Mouse (Mus musculus): ENCODE results near the gene Pdlim3.
"Not testable (repeated sequence)": the region's sequence is repeated elsewhere in the genome, so short reads cannot be mapped to it uniquely, and the experiment has no call there.

Pdlim3 gene

GRCm38 (mm10) chr8:45885202-45885685 is at the start of gene Pdlim3:
Pdlim3 (plus strand) TSS chr8:45885461.
- DNase-seq (ENCODE audit: low spot score) = peak; percentile 79

- no peak for DNase-seq (ENCODE audit: low spot score)
These were observed 42.0 kb upstream of the Pdlim3 start for GRCm38 (mm10) chr8:45843306-45843705.

DNA sequence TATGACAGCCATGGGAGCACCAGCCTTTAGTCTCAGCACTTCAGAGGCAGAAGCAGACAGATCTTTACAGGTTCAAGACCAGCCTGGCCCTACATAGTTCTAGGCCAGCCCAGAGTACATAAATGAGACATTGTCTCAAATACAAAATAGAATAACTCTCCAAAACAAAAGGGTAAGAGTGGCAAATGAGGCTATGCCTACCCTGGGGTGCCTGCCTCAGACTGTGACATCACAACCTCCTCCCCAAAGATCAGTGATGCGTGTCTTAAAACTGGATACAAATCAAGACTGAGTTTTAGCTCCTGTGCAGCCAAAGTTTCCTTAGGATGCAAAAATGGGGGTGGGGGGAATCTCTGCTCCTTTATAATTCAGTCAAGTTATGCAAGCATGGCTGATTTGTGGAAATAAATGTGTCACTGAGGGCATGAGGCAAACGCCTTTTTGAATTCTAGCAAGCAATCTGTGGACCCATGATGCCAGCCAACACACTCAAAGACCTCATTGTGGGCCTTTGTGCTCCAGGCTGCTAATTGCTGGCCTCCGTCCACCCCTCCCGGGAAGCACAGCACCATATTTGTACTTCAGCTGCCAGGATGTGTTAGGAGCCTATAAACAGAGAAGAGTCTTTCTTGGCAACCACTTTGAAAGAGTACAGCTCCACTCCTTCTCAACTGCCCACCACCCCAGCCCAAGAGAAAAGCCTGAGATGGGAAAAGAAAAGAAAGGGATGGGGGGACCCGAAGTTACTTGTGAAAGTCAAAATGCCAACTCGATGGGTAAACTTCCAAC is 41.0 kb upstream of the Pdlim3 start:
- no peak for DNase-seq (ENCODE audit: low spot score)

GRCm38 (mm10) chr8:45844911-45845481 is 40.3 kb upstream of the Pdlim3 start:
- no peak for DNase-seq (ENCODE audit: low spot score)

DNA sequence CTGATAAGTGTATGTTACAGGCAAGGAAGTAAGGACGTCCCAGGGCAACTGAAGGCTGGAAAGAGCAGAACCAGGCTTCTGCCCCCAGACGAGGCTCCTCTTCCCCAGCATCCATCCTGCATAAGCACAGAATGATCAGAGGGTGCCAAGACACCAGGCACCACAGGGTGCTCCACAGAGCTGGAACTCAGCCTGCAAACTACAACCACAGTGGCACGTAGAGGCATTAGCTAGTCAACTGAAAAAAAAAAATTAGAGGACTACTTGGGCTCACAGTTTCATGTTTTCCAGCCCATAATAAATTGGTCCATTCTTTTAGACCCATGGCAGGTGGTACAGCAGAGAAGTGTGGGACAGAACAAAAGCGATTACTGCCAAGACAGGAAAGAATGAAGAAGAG is 39.4 kb upstream of the Pdlim3 start:
- no peak for DNase-seq (ENCODE audit: low spot score)

- DNase-seq (ENCODE audit: low spot score) = no peak
These were observed 30.1 kb upstream of the Pdlim3 start for GRCm38 (mm10) chr8:45855118-45855517.

- DNase-seq (ENCODE audit: low spot score) = peak; percentile 36
These were observed 27.5 kb upstream of the Pdlim3 start for GRCm38 (mm10) chr8:45857734-45858133.

- peak; percentile 72 for DNase-seq (ENCODE audit: low spot score)
These were observed 26.9 kb upstream of the Pdlim3 start for GRCm38 (mm10) chr8:45858391-45858790.

DNA sequence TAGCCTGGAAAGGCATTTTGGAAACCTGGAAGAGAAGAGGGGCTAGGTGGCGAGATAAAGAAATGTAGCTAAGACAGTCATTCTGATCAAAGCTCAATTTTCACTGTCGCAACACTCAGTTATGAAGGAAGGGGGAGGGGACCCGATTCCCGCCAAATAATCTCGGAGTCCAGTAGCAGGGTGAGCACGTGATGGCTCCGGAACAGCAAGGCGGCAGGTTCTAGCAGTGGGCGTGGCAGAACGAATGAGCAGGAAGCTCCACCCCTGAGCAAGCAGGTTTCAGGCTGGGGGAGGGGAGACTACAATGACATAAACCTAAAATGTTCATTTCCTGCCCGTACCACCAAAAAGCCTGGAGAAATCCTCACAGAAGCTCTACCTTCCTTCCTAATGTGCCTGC is 13.7 kb upstream of the Pdlim3 start:
- DNase-seq (ENCODE audit: low spot score) = not testable (repeated sequence)

- peak; percentile 6 for DNase-seq (ENCODE audit: low spot score)
These were observed 13.2 kb upstream of the Pdlim3 start for GRCm38 (mm10) chr8:45872077-45872476.

DNA sequence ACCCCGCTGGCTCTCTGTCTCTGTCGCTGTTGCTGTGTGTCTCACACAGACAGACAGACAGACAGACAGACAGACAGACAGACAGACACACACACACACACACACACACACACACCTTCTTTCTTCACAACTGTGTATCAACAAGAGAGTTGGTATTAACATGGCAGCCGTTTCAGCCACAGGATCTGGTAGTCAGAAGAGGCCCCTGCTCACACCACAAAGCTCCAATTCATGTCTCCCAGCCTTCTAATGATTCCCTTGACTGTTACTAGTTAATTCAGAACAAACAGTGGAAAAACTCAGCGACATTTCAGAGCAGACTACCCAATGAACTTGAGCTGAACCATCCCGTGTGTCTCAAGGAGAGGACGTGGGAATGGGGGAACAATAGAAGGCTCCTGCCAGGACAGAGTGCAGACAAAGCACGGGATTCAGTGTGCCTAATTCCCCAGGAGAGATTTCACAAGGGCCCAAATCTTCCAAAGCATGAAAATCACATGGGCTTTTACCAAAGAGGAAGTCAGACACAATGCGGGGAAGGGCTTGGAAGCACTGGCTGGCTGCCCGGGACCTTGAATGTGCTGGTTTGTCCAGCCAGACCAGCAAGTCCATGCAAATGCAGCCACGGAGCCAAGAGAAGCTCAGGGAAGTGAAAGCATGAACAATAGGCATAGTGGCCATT is 10.2 kb upstream of the Pdlim3 start:
- peak; percentile 73 for DNase-seq (ENCODE audit: low spot score)

DNA sequence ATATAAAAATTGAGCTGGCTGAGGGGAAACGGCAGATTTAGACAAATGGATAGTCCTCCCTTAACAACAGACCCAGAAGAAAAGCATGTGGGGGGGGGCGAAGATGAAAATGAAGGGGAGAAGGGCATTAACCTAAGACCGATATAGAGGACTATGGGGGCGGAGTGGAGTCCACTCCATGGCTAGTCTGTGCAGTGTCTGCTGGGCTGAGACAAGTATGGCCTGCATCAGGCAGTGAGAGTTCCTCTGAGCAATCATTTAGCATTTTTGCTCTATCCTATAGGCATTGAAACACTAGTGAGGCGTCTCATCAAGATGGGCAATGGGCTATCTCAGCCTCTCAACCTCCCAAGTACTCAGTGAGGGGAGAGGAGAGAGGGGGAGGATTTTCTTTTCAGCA is 8.9 kb upstream of the Pdlim3 start:
- DNase-seq (ENCODE audit: low spot score) = no peak

DNA sequence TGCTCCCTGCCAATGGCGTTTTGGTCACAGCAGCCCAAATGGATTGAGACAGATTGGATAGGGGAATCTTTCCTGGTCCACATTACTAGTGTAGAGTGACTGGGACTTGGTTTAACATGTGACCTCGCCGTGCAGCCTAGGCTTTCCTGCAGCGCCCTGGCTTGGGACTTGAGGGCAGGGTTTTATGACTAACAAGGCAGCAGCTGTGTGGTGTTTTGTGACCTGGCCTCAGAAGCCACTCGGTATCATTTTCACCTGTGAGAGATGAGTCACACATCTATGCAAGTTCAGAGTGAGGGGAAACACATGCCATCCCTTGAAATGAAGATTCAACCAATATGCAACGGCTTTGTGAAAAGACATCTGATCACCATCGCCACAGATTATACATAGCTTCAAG is 7.6 kb upstream of the Pdlim3 start:
- DNase-seq (ENCODE audit: low spot score) = no peak

DNA sequence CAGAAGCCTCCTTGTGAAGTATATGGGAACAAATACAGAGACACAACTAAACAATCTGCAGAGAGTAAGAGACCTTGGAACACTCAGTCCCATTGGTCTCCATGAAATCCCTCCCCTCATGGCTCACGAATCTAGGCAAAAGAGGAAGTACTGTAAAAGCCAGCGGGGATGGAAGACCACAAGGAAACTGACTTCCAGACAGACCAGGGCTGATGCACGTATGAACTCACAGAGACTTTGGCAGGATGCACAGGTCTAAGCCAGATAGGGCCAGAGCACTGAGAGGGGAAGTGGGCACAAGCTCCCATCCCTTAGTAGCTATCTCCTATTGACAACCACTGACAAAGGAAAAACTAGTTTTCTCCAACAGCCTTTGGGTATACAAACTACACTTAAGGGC is 4.8 kb upstream of the Pdlim3 start:
- no peak for DNase-seq (ENCODE audit: low spot score)

- no peak for DNase-seq (ENCODE audit: low spot score)
These were observed 3.5 kb upstream of the Pdlim3 start for GRCm38 (mm10) chr8:45881726-45882125.

GRCm38 (mm10) chr8:45883793-45884192 is 1.5 kb upstream of the Pdlim3 start:
- DNase-seq (ENCODE audit: low spot score) = no peak

GRCm38 (mm10) chr8:45884552-45884951 is 709 bp upstream of the Pdlim3 start:
- DNase-seq (ENCODE audit: low spot score) = peak; percentile 39

DNA sequence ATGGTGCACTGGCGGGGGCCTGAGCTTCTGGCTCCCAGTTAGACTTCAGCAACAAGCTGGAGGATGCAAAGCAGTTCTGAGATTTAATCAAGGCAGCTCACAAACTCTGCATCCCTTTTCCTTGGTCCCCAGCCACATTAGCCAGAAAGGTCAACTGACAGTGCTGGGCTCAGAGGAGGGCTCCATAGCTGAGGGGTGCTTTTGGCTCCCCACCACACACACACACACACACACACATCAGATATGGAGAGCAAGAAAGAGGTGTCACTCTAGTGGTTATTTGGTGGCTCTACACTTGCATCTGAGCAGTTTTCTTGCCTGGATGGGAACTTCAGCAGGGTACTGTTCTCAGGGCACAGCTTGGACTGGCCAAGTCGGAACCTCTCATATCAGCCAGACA is 514 bp downstream of the Pdlim3 start:
- DNase-seq (ENCODE audit: low spot score) = peak; percentile 34

DNA sequence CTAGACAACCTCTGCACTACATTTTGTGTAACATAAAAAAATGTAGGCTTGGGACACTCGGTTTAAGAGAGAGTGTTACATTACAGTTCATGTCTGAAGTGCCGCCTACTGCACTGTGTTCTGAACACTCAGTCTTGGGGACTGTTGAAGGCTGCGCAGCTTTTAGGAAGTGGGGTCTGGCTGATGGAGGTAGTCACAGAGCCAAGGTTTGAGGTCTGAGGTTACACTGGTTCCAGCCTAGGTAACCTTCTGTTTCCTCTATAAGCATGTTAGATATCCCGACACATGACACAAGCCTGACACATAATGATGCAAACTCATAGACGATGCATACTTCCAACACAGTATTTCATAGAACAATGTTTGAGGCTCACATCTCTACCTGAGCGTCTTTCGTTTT is 4.5 kb downstream of the Pdlim3 start:
- DNase-seq (ENCODE audit: low spot score) = no peak

- DNase-seq (ENCODE audit: low spot score) = no peak
These were observed 11.3 kb downstream of the Pdlim3 start for GRCm38 (mm10) chr8:45896590-45896989.

- no peak for DNase-seq (ENCODE audit: low spot score)
These were observed 14.5 kb downstream of the Pdlim3 start for GRCm38 (mm10) chr8:45899783-45900182.

DNA sequence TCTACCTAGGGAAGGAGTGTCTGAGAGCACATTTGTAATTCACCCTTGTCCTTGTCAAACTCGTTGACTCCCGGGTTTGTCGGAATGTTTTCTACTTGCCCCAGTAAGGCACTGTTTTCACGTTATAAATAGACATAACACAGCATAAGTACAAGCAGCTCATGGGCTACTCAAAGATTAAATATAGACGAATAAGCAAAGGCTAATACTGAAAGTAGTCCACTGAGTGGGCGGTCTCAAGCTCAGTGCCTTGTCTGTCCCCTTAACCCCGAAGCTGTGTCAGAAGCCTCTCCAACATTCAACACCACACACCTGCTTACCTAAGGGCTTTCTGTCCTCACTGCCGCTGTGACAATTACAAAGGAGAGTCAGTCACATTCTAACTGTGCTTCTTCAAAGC is 16.4 kb downstream of the Pdlim3 start:
- DNase-seq (ENCODE audit: low spot score) = no peak

DNA sequence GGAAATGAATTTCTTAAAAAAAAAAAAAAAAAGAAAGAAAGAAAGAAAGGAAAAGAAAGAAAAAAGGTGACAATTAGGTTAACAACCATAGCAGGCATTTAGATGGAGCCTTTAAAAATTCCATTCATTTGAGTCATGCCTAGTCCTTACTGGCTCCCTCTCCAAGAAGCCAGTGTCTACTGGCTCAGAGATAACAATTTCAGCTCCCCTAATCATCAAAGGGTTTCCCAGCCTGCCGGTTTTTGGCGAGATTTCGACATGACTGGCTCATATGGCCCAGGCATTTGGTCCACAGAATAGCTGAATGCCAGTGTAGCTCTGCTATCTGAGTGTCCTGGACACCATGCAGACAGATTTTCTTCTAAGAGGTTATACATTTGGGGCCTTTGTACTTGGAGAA is 18.4 kb downstream of the Pdlim3 start:
- peak; percentile 23 for DNase-seq (ENCODE audit: low spot score)

Data from embryo, embryonic 10.5 days (tissue).